Mouse (Mus musculus) right cerebral cortex, postnatal 10 days (tissue): ENCODE data around the gene Artn.

Source experiments
- DNase-seq, 2 experiments: peaks; one replicate each; pipeline ENCODE4 v3.0.0; 2021; ENCODE audit warnings: low spot score in 2 of 2

Artn gene

DNA sequence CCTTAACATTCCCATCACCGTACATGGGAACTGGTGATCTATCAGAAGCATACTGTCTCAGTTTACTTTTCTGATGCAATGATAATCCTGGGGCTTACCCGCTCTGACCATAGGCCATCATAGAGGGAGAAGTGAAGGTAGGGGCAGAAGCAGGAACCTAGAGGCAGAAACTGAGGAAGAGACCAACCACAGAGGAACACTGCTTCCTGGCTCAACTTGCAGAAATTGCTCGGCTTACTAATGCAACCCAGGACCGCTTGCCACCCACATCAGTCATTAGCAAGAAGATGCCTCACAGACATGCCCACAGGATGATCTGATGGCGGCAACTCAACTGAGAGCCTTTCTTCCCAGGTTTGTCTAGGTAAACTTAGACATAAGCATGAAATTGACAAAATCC, 10.8 kb downstream of the Artn start:
- no peak for DNase-seq

DNA sequence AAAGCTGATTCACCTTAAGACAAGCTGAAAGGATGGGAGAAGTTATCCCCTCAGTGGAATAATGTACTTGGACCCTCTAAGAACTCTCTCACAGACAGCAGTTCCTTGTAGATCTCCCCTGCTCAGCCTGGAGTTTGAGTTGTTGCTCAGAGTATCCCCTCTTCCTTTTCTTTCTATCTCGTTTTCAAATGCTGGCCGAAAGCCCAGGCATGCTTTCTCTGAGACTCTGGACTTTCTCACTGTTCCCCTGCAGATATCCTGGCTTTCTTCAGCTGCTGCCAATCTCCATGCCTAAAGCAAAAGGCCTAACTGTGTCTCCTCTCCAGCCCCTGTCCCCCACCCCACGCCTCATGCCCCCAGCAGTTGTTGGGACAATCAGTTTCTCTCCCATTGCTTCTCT, 11.3 kb downstream of the Artn start:
- no peak for DNase-seq

GRCm38 (mm10) chr4:117917847-117918246, 11.7 kb downstream of the Artn start:
- no peak for DNase-seq

GRCm38 (mm10) chr4:117917402-117917801, 12.2 kb downstream of the Artn start:
- DNase-seq = no peak

DNA sequence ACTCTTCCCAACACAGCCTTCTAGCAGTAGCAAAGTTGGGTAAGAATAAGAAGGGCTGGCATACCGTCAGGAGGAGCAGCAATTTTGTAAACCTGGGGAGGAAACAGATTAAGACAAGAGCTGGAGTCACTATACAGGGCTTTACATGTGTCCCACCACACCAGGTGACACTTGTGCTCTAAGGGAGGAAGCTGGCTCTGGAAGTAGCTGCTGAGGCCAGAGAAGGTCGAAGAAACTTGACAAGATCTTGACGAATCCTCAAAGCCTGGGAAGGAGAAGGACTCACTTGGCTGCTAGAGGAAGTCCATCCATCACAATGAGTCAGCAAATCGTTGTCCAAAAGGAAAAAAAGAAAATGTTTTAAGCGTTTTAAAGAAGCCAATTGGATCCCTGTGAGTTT, 13.2 kb downstream of the Artn start:
- no peak for DNase-seq

DNA sequence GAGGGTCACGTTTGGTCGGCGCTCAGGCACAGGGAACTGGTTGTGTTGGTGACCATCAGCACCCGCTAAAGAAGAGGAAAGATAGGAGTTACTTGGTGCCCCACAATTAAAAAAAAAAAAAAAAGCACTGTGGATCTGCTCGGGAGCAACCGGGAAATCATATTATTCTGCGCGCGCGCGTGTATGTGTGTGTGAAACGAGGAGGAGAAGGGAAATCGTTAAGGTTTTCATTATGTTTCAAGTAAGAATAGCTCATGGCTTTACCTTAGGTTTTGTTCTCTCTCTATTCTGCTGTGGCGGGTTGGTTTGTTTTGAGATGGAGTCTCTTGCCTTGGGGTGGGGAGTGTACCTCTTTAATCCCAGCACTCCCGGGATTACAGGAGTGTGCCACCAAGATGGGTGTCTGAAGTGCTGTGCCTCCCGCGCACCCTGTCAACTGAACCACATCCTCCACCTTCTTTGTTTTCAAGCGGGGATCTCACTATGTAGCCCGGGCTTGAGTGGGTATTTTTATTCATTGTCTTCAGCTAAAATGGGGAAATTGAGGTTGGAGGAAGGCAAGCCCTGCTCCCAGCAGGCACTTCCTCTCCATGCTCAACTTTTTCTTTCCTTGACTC, 14.0 kb downstream of the Artn start:
- peak in 1 of 2 experiments; percentile 40 for DNase-seq

GRCm38 (mm10) chr4:117914591-117915442, 14.7 kb downstream of the Artn start, which contains the start of gene Ipo13:
Ipo13 (minus strand) TSS chr4:117914999.
- DNase-seq = peak; percentile 94 to 95

- no peak for DNase-seq
These were observed 15.5 kb downstream of the Artn start for GRCm38 (mm10) chr4:117914031-117914430.

- DNase-seq = peak; percentile 59 to 67
These were observed 16.1 kb downstream of the Artn start for GRCm38 (mm10) chr4:117913421-117913820.

DNA sequence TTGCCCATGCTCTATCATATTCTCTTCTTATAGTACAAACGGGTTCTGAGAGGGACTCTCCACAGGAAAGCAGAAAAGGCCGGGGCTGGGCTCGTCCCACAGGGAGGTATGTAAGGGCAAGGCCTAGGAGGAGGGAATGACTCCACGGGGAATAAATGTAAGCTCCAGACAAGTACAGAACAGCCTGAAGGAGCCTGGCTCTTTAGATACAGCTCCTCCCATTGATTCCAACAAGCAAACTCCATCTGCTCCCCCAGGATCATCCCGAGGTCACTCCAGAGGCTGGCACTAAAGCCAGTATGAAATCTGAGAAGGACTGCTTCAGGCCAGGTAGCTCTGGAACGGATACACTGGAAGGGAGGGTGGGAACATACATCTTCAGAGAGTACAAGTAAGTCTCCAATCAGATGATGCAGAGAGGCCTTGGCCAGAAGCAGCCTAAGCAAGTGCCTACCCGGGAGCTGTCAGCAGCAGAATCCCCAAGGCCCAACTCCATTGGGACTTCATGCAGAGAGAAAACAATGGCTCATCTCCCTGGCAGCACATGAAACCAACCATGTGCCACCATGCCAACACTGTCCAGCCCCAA, 16.8 kb downstream of the Artn start:
- DNase-seq = no peak

- no peak for DNase-seq
These were observed 17.4 kb downstream of the Artn start for GRCm38 (mm10) chr4:117912131-117912561.

- peak; percentile 73 to 87 for DNase-seq
These were observed 20.6 kb downstream of the Artn start for GRCm38 (mm10) chr4:117908834-117909453.

GRCm38 (mm10) chr4:117906196-117906595, 23.4 kb downstream of the Artn start:
- DNase-seq = no peak

DNA sequence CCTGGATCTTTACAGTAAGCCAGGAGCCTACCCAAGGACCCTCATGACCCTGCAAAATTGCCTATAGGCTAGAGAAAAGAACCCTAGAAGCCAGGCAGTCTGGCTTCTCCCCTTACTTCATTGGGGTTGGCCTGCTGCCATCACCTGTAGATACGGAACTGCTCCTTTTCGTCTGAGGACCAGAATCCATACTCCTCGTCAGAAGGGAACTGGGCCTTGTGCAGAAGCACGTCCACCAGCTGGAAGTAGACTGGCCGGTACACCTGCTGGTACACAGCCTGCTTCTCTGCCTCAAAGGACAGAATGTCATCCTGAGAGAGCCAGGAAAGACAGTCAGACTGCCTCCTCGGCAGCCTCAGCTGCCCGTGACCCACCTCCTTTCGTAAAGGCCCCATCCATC, 24.8 kb downstream of the Artn start:
- peak in 1 of 2 experiments; percentile 28 for DNase-seq

GRCm38 (mm10) chr4:117904094-117904493, 25.5 kb downstream of the Artn start:
- DNase-seq = peak; percentile 63 to 74

DNA sequence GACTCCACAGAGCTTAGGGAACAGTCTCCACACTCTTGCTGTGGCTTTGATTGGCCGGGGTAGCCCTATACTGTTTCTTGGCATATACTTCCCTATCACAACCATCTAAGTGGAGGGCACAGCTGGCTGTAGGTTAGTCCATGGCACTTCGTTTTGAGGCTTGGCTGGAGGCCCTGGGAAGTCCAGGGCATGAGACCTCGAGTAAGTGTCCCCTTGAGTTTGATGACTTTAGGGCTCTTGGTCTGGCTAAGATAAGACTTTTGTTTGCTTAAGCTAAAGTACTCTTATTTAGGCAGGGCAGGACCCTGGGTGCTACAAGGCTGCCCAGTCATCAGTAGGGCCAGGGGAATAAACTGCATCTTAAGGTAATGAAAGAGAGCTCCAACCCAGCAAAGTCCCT, 31.5 kb downstream of the Artn start:
- no peak for DNase-seq

DNA sequence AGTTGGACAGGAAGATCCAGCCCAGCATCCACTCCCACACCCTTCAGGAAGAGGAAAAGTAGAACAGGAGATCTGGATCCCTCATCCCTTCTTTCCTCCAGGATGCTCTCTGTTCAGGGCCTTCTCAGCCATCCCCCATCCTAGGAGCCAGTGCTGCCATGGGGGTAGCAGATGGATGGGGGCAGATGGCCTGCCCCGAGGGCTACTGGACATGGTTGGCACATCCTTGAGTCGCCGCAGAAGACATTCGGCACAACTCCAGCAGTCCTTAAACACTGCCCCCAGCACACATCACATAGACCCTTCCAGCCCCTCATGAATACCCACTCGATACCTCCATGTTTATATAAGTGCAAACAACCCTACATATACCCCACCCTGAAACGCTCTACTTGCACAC, 33.5 kb downstream of the Artn start:
- DNase-seq = no peak

- DNase-seq = no peak
These were observed 34.2 kb downstream of the Artn start for GRCm38 (mm10) chr4:117895339-117895738.

DNA sequence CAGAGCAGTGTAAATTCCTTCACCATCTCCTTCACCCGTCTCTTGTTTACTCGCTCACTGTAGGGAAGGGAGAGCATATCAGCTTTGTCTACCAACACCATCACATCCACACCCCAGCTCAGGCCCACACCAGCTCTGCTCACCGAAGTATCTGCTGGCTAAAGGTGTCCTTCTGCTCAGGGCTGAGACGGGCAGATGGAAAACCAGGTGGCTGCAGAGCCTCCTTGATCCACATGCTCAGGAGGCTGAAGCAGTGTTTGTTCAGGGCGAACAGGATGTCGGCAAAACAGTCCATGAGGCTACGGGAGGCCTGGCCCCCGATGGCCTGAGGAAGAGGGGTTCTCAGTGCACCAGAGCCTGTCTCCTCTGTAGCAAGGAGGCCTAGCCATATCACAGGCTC, 35.0 kb downstream of the Artn start:
- DNase-seq = no peak

DNA sequence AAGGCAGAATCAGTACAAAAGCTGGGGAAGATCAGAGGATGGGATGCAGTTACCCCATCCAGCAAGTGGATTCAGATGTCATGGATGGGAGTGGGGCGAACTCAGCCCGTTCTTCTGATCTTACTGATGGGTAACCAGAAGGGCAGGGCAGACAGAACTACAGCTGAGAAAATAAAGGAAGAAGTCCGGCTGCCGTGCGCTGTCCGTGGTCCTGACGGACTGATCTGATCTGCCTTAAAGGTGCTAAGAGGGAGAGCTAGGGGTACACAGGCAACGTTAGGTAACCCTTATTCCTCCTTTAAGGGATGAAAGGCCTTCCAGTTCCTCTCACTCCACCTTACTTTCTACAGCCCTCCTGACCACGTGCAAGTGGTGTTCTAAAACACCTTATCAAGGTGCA, 36.2 kb downstream of the Artn start:
- no peak for DNase-seq

GRCm38 (mm10) chr4:117891738-117892161, 37.8 kb downstream of the Artn start, which contains the start of gene Dph2:
Dph2 (minus strand) TSS chr4:117892032.
- peak; percentile 90 to 94 for DNase-seq

GRCm38 (mm10) chr4:117890750-117891149, 38.8 kb downstream of the Artn start:
- DNase-seq = peak in 1 of 2 experiments; percentile 44
